Mouse (Mus musculus): Measurements from ENCODE around the gene Trp53i13.

Gene Trp53i13

GRCm38 (mm10) chr11:77463786-77464185, 52.0 kb downstream of the Trp53i13 start:
- in situ Hi-C loops (cut with MboI; ENCODE audit: low sequenced_read_pairs) = no loop called here

- in situ Hi-C loops (cut with MboI; ENCODE audit: low sequenced_read_pairs) = no loop called here
Measured at GRCm38 (mm10) chr11:77463101-77463445, 52.7 kb downstream of the Trp53i13 start.

GRCm38 (mm10) chr11:77462283-77463100, 53.3 kb downstream of the Trp53i13 start, which contains the start of gene Coro6:
Gene Coro6 (plus strand): TSS chr11:77462411.
- in situ Hi-C loops (cut with MboI; ENCODE audit: low sequenced_read_pairs) = no loop called here

- in situ Hi-C loops (cut with MboI; ENCODE audit: low sequenced_read_pairs) = no loop called here
Measured at GRCm38 (mm10) chr11:77461856-77462255, 53.9 kb downstream of the Trp53i13 start.

All from CH12F3 (cell line).